Mouse (Mus musculus): Measurements from ENCODE around the gene Cpm. TPM values are rescaled to one million over a fixed set of nuclear protein-coding genes. Genes with fewer than 3 reads are reported as not detected.

The Cpm gene
- polyA plus RNA-seq, 1 experiment from 2014 or later: 5.0 TPM

DNA sequence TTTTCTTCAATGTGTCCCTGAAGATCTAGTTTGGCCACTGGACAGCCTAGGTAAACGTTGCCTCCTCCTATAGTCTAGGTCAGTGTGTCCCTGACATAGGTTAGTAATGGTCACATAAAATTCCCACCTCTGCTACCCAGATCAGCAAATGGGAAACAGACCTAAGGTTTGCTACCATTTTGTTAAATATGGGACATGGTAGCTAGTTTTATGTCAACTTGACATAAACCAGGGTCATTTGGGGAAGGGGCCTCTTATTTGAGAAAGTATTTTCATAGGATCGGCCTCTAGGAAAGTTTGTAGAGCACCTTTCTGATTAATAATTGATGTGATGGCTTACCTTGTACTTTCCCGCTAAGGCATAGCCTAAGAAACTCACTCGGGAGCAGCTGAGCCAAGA is 8.8 kb upstream of the Cpm start:
- ATAC-seq (replicated peaks; ENCODE audit: low FRiP score): no peak
- Histone ChIP-seq H3K27ac (ENCODE audit: low read depth, low read length) (no peak overlapping the region), H3K4me1 (replicated peaks; ENCODE audit: control insufficient read depth, insufficient read depth, low read length) (no peaks in the 10 kb centered on the region), H3K36me3 (ENCODE audit: control insufficient read depth, insufficient read depth, low read length) (no peaks in the 10 kb centered on the region), H3K9ac (ENCODE audit: low read length) (no peak overlapping the region), H3K27me3 (ENCODE audit: control insufficient read depth, insufficient read depth, low read length) (no peaks in the 10 kb centered on the region), H3K9me3 (ENCODE audit: control insufficient read depth, low read length) (no peaks in the 10 kb centered on the region), H3K4me3 (ENCODE audit: low read depth, low read length) (no peak overlapping the region), H3K4me2 (ENCODE audit: low read depth, low read length, severe bottlenecking) (no peak overlapping the region)
- DNase-seq (ENCODE audit: low spot score): no peak
- WGBS: 86% methylated on average over 4 of the region's 4 CpGs

DNA sequence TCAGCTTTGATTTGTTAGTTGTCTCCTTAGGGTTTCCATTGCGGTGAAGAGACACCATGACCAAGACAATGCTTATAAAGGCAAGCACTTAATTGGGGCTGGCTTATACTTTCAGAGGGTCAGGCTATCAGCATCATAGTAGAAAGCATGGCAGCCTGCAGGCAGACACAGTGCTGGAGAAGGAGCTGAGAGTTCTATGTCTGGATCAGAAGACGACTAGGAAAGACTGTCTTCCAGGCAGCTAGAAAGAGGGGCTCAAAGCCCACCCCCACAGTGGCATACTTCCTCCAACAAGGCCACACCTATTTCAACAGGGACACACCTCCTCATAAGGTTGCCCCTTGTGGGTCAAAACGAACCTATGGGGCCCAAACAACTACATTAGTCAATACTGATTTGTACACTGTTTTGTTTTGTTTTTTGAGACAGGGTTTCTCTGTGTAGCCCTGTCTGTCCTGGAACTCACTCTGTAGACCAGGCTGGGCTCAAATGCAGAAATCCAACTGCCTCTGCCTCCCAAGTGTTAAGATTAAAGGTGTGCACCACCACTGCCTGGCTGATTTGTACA is 8.3 kb upstream of the Cpm start:
- no peak for DNase-seq (ENCODE audit: low spot score)
- WGBS: 77% methylated on average over 3 of the region's 3 CpGs

DNA sequence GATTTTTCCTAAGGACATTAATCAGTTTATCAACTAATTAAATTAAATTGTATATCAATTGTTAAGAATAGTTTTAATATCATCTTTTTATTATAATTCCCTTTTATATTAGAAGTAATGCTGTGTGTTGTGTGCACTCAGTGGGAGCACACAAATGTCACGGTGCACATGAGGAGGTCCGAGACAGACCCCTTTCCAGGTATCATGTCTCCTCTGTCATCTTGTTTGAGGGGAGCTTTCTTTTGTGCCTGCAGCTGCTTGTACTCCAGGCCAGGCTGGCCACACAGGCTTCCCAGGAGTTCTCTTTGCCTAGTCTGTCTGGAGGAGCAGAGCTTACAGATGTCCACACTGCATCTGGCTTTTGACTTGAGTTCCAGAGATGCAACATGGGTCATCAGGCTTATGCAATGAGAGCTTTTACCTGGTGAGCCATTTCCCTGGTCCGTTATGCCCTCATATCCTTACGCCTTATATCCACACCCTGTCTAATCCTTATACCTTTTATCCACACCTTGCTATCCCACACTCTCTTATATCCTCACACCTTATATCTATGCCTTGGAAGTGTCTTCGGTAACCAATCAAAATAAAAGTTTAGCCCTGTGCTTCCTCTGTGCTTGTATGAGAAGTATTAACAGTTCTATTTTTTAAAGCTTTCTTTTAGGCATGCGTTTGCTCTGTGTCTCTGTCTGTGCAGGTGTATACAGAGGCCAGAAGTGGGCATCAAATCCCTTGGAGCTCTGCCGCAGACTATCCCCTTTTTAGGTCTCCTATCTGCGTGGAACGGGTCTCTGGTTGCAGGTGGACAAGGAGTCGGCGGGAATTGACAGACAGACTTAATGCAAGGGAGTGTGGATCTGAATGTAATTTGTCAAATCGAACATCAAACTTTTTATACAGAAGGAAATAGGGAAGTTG is 7.4 kb upstream of the Cpm start:
- Histone ChIP-seq H3K36me3 (ENCODE audit: control insufficient read depth, insufficient read depth, low read length) (no peaks in the 10 kb centered on the region), H3K27me3 (ENCODE audit: control insufficient read depth, insufficient read depth, low read length) (no peaks in the 10 kb centered on the region; the same call in 1 of the 2 replicates), H3K9ac (ENCODE audit: low read length) (no peak overlapping the region), H3K27ac (ENCODE audit: low read depth, low read length) (no peak overlapping the region), H3K4me2 (ENCODE audit: low read depth, low read length, severe bottlenecking) (no peak overlapping the region), H3K4me1 (replicated peaks; ENCODE audit: control insufficient read depth, insufficient read depth, low read length) (no peaks in the 10 kb centered on the region), H3K4me3 (ENCODE audit: low read depth, low read length) (no peak overlapping the region), H3K9me3 (ENCODE audit: control insufficient read depth, low read length) (no peaks in the 10 kb centered on the region)
- ATAC-seq (replicated peaks; ENCODE audit: low FRiP score) (no peak), DNase-seq (ENCODE audit: low spot score) (no peak)
- 91% methylated on average over 12 of the region's 12 CpGs for WGBS

More for the DNA sequence above, 8.3 kb upstream of the Cpm start:
- no peak for ATAC-seq (replicated peaks; ENCODE audit: low FRiP score)
- Histone ChIP-seq H3K9ac (ENCODE audit: low read length) (no peak overlapping the region), H3K4me2 (ENCODE audit: low read depth, low read length, severe bottlenecking) (no peak overlapping the region), H3K27ac (ENCODE audit: low read depth, low read length) (no peak overlapping the region), H3K4me1 (replicated peaks; ENCODE audit: control insufficient read depth, insufficient read depth, low read length) (no peaks in the 10 kb centered on the region), H3K36me3 (ENCODE audit: control insufficient read depth, insufficient read depth, low read length) (no peaks in the 10 kb centered on the region), H3K27me3 (ENCODE audit: control insufficient read depth, insufficient read depth, low read length) (no peaks in the 10 kb centered on the region), H3K4me3 (ENCODE audit: low read depth, low read length) (no peak overlapping the region), H3K9me3 (ENCODE audit: control insufficient read depth, low read length) (no peaks in the 10 kb centered on the region)

DNA sequence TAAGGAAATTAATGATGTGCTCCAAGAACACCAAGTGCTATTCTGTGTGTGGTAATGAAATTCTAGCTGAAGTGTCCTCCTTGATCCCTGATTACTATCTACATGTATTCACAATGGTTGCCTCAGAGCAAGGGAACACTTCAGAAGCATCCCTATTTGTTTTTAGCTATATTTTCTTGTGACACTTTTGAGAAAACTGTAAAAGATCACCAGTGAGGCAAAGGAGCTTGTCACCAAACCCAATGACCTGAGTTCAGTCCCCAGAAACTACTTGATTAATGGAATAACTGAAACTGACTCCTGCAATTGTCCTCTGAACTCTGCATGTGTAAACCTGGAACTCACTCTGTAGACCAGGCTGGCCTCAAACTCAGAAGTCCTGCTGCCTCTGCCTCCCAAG is 5.9 kb upstream of the Cpm start:
- Histone ChIP-seq H3K4me1 (replicated peaks; ENCODE audit: control insufficient read depth, insufficient read depth, low read length) (no peaks in the 10 kb centered on the region), H3K4me3 (ENCODE audit: low read depth, low read length) (no peak overlapping the region), H3K9me3 (ENCODE audit: control insufficient read depth, low read length) (no peaks in the 10 kb centered on the region), H3K27me3 (ENCODE audit: control insufficient read depth, insufficient read depth, low read length) (peaks cover 8% of the 10 kb centered on the region; the same call in 1 of the 2 replicates), H3K4me2 (ENCODE audit: low read depth, low read length, severe bottlenecking) (no peak overlapping the region), H3K27ac (ENCODE audit: low read depth, low read length) (no peak overlapping the region), H3K36me3 (ENCODE audit: control insufficient read depth, insufficient read depth, low read length) (no peaks in the 10 kb centered on the region), H3K9ac (ENCODE audit: low read length) (no peak overlapping the region)
- ATAC-seq (replicated peaks; ENCODE audit: low FRiP score): no peak
- no peak for DNase-seq (ENCODE audit: low spot score)

DNA sequence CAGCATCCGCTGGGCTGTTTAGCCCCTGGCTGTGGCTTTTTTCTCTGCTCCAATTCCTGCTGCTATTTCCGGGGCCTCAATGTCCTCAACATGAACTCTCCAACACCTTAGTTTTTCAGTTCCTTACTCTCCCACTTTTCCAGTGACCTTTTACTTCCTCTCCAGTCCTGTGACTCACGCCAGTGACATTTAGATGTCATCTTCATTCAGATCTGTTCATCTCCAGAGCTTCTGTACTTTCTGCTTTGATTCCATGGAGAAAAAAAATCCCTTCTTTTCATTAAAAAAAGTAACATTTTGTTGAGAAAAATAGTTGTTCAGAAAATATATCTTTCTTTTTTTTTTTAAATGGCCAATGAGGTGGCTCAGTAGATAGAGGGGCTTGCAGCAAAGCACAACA is 5.1 kb upstream of the Cpm start:
- H3K4me1 ChIP-seq (replicated peaks; ENCODE audit: control insufficient read depth, insufficient read depth, low read length): peaks cover 5% of the 10 kb centered on the region; the same call in 1 of the 2 replicates
- 56% methylated on average over 3 of the region's 3 CpGs for WGBS

DNA sequence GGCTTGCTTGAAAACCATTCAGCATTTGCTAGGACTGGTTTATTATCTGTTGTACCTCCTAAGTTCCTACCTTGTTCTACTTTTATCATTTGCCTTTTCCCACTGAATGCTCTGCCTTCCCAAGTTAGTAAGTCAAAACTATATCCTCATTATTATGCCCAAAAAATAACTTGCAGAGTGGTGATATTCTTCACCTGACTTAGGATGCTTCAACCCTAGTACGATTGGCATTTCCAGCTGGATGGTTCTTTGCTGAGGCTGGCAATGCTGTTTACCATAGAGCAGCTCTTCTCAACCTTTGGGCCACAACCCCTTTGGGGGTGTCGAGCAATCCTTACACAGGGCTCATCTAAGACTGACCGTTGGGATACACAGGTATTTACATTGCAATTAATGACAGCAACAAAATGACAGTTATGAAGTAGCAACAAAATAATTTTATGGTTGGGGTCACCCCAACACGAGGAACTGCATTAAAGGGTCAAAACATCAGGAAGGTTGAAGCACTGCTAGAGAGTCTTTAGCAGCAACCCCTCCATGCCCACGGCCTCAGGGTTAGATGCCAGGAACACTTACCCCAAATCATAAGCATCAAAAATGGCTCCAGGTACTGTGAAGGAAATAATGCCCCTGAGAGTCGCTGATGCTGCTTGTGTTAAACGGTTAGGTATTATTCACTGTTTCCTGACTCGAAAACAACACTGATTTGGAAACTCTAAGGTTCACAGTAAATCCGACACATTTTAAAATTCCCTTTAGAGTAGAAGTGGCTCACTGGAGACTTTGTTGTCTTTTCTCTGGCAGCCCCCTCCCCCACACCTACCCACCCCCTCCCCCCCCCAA is 4.4 kb upstream of the Cpm start:
- 81% methylated on average over 9 of the region's 9 CpGs for WGBS
- peaks cover 7% of the 10 kb centered on the region; the same call in 1 of the 2 replicates for H3K4me1 ChIP-seq (replicated peaks; ENCODE audit: control insufficient read depth, insufficient read depth, low read length)
- H3K4me3 ChIP-seq (ENCODE audit: low read depth, low read length): no peak overlapping the region
- H3K27me3 ChIP-seq (ENCODE audit: control insufficient read depth, insufficient read depth, low read length): peaks cover 21% of the 10 kb centered on the region
- no peaks in the 10 kb centered on the region for H3K9me3 ChIP-seq (ENCODE audit: control insufficient read depth, low read length)
- H3K36me3 ChIP-seq (ENCODE audit: control insufficient read depth, insufficient read depth, low read length): no peaks in the 10 kb centered on the region
- no peak overlapping the region for H3K27ac ChIP-seq (ENCODE audit: low read depth, low read length)
- DNase-seq (ENCODE audit: low spot score): no peak
- no peak overlapping the region for H3K4me2 ChIP-seq (ENCODE audit: low read depth, low read length, severe bottlenecking)
- no peak overlapping the region for H3K9ac ChIP-seq (ENCODE audit: low read length)
- no peak for ATAC-seq (replicated peaks; ENCODE audit: low FRiP score)

More for the DNA sequence above, 5.1 kb upstream of the Cpm start:
- H3K9me3 ChIP-seq (ENCODE audit: control insufficient read depth, low read length): no peaks in the 10 kb centered on the region
- H3K27ac ChIP-seq (ENCODE audit: low read depth, low read length): no peak overlapping the region
- no peak overlapping the region for H3K4me2 ChIP-seq (ENCODE audit: low read depth, low read length, severe bottlenecking)
- no peaks in the 10 kb centered on the region for H3K36me3 ChIP-seq (ENCODE audit: control insufficient read depth, insufficient read depth, low read length)
- H3K4me3 ChIP-seq (ENCODE audit: low read depth, low read length): no peak overlapping the region
- DNase-seq (ENCODE audit: low spot score) (no peak), ATAC-seq (replicated peaks; ENCODE audit: low FRiP score) (no peak)
- peaks cover 16% of the 10 kb centered on the region for H3K27me3 ChIP-seq (ENCODE audit: control insufficient read depth, insufficient read depth, low read length)
- H3K9ac ChIP-seq (ENCODE audit: low read length): no peak overlapping the region

DNA sequence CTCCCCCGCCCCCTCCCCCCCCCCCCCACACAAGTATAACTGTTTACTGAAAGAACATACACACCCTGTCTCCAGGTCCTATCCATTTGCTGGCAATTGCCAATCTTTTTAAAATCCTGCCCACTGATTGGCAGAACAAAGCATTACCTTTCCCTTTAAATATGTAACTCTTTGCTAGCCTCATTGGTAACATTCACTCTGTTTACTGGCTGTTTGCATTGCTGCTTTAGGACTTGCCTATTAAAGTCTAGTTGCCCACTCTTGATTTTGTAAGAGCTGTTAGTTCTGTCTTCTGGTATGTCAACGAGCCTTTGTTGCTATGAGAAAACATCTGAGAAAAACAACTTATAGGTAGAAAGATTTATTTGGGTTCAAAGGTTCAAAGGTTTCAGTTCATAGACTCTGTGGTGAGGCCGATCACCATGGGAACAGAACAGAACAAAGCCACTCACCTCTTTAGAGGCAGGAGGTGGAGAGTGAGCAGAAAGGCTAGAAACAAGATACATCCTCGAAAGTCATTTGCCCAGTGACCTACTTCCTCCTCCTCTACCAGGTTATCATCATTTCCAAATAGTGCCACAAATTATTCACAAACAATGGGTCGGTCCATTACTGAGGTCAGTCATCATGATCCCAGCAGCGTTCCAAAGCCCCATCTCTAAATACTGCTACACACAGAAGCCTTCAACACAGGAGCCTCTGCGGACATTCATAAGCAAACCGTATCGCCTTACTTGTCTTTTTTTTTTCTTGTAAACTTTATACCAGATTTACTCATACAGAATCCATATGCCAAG is 3.6 kb upstream of the Cpm start:
- Histone ChIP-seq H3K9me3 (ENCODE audit: control insufficient read depth, low read length) (no peaks in the 10 kb centered on the region), H3K4me3 (ENCODE audit: low read depth, low read length) (no peak overlapping the region), H3K27me3 (ENCODE audit: control insufficient read depth, insufficient read depth, low read length) (peaks cover 29% of the 10 kb centered on the region), H3K27ac (ENCODE audit: low read depth, low read length) (no peak overlapping the region), H3K36me3 (ENCODE audit: control insufficient read depth, insufficient read depth, low read length) (no peaks in the 10 kb centered on the region), H3K4me2 (ENCODE audit: low read depth, low read length, severe bottlenecking) (no peak overlapping the region), H3K4me1 (replicated peaks; ENCODE audit: control insufficient read depth, insufficient read depth, low read length) (peaks cover 7% of the 10 kb centered on the region; the same call in 1 of the 2 replicates), H3K9ac (ENCODE audit: low read length) (no peak overlapping the region)
- 72% methylated on average over 8 of the region's 9 CpGs for WGBS
- no peak for ATAC-seq (replicated peaks; ENCODE audit: low FRiP score)
- DNase-seq (ENCODE audit: low spot score): no peak

DNA sequence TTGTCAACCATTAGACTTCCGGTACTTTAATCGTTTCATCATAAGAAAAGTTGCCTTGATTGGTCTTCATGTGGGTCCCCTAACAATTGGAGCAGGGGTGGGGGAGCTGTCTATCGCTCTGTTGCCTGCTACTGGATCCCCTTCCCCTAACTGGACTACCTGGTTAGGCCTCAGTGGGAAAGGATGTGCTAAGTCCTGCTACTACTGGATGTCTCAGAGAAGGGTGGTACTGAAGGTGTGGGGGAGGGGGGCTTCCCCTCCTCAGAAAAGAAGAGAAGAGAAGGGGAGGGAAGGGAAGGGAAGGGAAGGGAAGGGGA is 3.0 kb upstream of the Cpm start:
- no peak overlapping the region for H3K9ac ChIP-seq (ENCODE audit: low read length)
- peaks cover 7% of the 10 kb centered on the region; the same call in 1 of the 2 replicates for H3K4me1 ChIP-seq (replicated peaks; ENCODE audit: control insufficient read depth, insufficient read depth, low read length)
- 84% methylated on average over 3 of the region's 3 CpGs for WGBS
- H3K4me2 ChIP-seq (ENCODE audit: low read depth, low read length, severe bottlenecking): no peak overlapping the region
- no peaks in the 10 kb centered on the region for H3K9me3 ChIP-seq (ENCODE audit: control insufficient read depth, low read length)
- H3K27ac ChIP-seq (ENCODE audit: low read depth, low read length): no peak overlapping the region
- H3K36me3 ChIP-seq (ENCODE audit: control insufficient read depth, insufficient read depth, low read length): no peaks in the 10 kb centered on the region
- DNase-seq (ENCODE audit: low spot score): no peak
- H3K4me3 ChIP-seq (ENCODE audit: low read depth, low read length): no peak overlapping the region
- ATAC-seq (replicated peaks; ENCODE audit: low FRiP score): no peak
- H3K27me3 ChIP-seq (ENCODE audit: control insufficient read depth, insufficient read depth, low read length): peaks cover 33% of the 10 kb centered on the region
